Mouse (Mus musculus) frontal cortex, postnatal 36 days (tissue): ENCODE measurements around the gene Ablim2.

Source experiments
- DNase-seq, 2 experiments: peaks; one replicate each; pipeline ENCODE4 v3.0.0; 2022; ENCODE audit warnings: low spot score in 2 of 2

Ablim2 gene

DNA sequence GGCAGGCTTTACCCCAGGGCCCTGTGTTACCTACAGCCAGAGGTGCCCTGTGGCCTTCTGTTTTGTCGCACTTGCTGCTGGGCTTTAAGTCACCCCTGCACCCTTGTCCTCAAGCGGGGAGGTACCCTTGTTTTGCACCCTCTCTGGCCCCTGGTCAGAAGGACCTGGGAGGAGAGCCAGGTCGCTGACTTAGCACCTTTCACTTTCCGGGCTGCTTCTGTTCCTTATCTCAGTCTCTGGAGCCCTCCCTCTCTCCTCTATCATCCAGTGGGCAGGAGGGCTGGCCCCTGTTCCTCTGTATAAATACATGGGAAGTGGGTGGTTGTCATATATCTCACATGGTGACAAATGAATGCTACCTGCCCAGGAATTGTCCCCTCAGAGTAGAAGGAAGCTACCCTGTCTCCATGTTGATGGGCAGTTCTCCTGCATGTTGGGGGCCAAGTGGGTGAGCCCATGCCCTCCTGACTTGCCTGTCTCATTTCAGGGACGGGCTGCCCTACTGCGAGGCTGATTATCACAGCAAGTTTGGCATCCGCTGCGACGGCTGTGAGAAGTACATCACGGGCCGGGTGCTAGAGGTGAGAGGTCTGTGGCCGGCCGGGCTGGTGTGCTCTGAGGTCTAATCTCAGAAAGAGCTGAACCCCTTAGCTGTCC is 54.1 kb downstream of the Ablim2 start:
- DNase-seq = no peak

DNA sequence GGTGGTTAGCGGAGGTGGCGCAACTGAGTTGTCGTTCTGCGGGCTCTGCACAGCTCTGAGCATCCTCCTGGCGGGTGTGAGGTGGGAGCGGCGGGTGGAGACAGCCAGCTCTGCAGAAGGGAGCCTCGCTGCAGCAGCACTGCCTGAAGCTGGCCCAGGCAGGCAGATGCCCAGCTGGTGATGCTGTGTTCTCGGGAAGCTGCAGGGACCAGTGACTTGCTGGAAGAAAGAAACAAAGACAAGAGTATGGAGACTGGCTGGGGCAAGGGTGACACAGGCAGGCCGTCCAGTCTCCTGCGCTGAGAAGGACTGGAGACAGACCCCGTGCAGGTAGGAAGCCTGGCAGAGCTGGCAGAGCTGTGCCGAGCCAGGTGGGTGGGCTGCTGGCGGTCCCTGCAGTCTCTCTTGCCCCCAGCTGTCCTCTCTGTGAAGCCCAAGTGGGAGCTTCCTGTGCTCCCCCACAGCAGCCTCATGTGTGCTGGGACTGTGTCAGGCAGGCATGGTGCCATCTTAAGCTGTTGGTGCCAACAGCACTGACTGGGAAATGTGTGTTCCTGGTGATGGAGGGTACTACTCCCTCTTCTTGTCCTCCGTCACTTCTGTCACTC is 56.8 kb downstream of the Ablim2 start:
- DNase-seq = peak; percentile 85 to 86

DNA sequence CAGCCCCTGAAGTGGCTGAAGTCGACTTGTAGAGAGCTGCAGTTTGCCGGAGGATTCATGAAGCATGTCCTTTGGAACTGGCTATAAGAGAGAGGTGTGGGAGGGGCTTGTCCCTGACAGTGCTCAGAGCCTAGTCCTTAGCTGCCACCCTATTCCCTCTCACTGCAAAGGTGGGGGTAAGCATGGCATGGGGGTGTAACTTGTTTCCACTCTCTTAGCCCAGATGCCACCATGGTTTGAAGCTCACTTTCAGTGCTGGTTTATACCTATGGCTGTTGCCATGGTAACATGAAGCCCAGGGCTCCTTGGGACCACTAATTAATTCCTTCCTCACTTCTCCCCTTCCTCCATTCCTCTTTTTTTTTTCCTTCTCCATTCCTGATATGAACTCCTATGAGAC is 57.4 kb downstream of the Ablim2 start:
- no peak for DNase-seq

GRCm38 (mm10) chr5:35817266-35817665 is 59.6 kb downstream of the Ablim2 start:
- no peak for DNase-seq

GRCm38 (mm10) chr5:35817882-35818281 is 60.2 kb downstream of the Ablim2 start:
- DNase-seq = no peak

- no peak for DNase-seq
Observed at GRCm38 (mm10) chr5:35822721-35823120, 65.0 kb downstream of the Ablim2 start.

- no peak for DNase-seq
Observed at GRCm38 (mm10) chr5:35826465-35826864, 68.8 kb downstream of the Ablim2 start.

DNA sequence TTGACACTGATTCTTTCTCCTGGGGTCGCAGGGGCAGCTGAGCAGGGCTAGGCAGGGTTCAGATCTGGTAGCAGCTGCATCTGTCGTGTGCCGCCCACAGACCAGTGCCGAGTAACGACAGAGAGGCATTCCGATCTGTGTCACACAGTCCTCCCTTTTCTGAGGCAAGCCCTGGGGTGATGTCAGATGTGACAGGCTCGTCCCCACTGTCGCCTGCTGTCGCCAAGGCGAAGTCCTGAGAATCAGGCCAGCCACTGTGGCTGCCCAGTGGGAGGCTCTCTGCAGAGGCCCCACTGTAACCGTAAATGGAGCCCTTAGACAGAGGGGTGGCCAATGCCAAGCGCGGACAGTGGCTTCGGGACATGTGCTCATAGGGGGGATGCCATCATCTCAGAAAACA is 69.4 kb downstream of the Ablim2 start:
- DNase-seq = peak; percentile 29 to 35

DNA sequence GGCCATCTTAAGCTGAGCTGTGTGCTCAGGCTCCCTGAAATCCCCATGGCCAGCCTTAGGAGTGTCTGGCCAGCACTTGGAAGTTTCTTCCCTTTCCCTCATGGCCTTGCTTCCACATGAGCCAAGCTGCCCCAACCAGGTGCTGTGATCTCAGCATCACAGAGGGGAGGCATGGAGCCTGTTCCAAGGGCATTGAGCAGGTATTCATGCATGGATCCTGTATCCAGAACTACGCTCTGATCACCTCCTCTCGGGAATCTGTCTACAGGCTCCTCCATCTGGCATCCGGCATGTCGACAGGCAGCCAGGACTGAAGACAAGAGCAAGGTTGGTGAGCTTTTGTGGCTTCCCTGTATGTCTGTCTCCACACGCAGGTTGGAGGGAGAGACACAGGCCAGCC is 70.2 kb downstream of the Ablim2 start:
- no peak for DNase-seq

GRCm38 (mm10) chr5:35830101-35830500 is 72.4 kb downstream of the Ablim2 start:
- peak; percentile 35 to 49 for DNase-seq

DNA sequence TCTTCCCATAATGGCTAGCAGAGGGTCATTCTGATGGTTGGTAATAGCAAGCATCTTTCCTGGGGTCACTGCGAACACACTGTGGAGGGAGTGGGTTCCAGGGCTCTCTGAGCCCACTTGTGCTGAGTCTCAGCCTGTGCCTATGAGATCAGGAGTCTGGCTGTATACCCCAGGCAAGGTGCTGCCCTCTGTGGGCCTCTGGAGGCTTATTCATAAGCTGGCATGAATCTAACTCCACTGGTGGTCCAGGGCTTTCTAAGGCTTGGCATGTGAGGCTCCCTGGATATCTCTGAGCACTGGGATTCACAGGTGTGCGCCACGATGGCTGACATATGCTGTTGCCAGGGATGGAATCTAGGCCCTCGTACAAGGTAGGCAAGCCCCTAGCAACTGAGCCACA is 76.2 kb downstream of the Ablim2 start:
- DNase-seq = no peak

DNA sequence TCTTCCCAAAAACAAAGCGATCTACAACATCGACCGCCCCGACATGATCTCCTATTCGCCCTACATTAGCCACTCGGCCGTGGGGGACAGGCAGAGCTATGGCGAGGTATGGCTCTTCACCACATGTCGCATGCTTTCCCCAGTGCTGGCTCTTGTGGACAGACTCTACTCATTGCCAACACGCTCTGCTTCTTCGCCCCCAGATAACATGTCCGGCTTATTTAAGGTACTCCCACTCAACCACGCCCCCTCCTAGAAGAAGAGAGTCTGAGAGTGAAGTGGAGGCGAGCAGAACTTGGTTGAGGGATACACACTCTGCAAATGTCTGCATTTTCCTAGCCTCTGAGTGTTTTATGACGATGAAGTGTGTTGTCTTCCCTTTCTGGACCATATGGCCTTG is 79.3 kb downstream of the Ablim2 start:
- DNase-seq = peak; percentile 39 to 68

- DNase-seq = no peak
Observed at GRCm38 (mm10) chr5:35839262-35839661, 81.6 kb downstream of the Ablim2 start.

DNA sequence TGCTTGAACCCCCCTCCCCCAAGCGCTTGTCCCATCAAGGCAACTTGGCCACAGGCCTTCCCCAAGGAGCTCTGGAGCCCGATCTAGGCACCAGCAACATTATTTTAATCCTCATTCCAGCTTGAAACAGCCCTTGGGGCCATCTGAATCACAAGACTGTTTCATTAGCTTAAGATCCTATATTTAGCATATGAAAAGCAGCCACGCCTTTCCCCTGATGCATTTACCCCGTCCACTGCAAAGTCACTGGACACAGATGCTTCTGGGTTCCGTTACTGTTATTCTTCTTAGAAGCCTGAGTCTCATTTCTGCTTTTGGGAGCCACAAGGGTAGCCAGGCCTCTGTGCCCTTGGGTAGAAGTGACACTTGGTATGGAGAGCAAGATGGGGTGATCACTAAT is 93.8 kb downstream of the Ablim2 start:
- no peak for DNase-seq

- no peak for DNase-seq
Observed at GRCm38 (mm10) chr5:35853463-35853862, 95.8 kb downstream of the Ablim2 start.

- DNase-seq = no peak
Observed at GRCm38 (mm10) chr5:35856245-35856644, 98.6 kb downstream of the Ablim2 start.

GRCm38 (mm10) chr5:35858069-35858468 is 100.4 kb downstream of the Ablim2 start:
- DNase-seq = peak; percentile 46 to 64

DNA sequence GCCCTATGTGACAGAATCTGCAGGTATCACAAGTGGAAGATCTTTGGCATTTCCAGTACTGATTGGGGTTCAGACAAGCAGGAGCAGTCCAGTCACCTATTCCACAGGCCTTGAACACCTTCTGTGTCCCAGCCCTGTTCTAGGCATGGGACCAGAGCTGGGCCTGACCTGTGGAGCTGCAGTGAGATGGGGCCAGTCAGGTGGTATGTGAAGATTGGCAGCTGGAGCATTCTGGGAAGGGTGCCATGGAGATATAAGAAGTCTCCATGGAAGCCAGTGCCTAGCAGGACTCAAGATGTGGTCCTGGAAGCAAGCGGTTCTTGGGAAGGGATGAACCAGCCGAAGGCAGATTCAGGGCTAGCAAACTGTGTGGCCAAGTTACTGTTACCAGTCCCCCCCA is 103.8 kb downstream of the Ablim2 start:
- DNase-seq = no peak

GRCm38 (mm10) chr5:35869973-35870372 is 112.3 kb downstream of the Ablim2 start:
- DNase-seq = peak in 1 of 2 experiments; percentile 32

DNA sequence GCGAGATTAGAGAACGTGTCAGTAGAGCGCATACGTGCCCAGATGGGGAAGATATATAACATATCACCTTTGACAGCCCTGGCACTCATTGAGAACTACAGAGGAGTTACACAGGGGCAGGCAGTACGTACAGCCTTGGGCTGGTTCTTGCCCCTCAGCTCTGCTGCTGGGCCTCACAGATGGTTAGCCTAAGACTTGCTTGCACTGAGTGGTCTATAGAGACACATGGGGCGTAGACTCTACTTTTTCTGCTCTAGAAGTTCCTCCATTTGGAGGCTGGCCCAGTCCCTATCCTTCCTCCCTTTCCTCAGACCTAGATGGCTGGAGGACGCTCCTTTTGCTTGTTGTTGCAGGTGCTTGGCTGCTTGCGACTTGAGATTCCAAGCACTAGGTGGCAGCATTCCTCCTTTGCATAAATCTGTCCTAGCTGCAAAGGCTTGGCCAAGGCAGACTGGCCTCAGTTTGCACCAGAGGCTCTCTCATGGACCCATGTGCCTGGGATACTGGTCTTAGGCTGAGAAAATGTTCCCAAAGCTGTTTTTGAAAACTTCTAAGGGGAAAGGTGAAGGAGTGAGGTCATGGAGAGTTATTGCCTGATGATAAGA is 112.8 kb downstream of the Ablim2 start:
- DNase-seq = peak; percentile 57 to 84

DNA sequence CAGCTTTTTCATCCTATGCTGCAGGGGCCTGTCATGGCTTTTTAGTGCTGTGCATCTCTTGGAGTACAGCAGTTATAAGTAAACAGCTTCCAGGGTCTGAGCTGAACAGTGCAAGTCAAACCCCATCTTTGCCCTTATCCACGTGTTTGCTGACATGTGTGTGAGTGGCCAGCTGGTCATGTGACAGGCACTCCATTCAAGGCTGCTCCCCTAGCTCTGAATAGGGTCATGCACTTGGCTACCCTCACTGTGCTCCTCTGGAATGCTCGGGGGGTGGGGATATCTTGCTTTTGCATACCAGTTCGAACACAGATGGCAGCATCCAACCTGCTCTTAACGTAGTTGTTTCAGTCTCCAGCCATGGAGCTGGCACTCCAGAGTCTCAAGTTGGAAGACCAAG is 115.7 kb downstream of the Ablim2 start:
- DNase-seq = no peak

- DNase-seq = no peak
Observed at GRCm38 (mm10) chr5:35876236-35876635, 118.6 kb downstream of the Ablim2 start.

DNA sequence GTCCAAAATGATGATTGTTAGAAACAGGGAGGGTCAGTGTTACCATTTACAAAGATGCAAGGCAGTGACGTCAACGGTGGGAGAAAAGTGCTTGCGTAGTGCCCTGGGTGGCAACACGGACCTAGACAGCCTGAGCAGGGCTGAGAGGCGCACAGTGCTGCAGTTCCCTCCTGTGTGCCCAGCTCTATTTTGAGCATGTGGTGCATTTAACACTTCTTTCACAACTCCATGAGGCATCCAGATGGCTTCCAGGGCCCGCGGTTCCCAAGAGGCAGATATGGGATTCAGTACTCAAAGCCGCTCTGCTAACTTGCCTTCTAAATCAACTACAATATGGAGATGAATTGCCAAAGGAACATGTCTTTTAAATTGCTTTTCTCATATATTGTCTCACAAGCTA is 121.5 kb downstream of the Ablim2 start:
- DNase-seq = peak; percentile 56 to 84
